Mouse (Mus musculus): ENCODE data around the gene Dgkg.

Gene Dgkg

GRCm38 (mm10) chr16:22656533-22657444 is at the start of gene Dgkg:
TSS of gene Dgkg (minus strand) at chr16:22657221.
- in situ Hi-C loops (cut with MboI, MseI): no loop called here

DNA sequence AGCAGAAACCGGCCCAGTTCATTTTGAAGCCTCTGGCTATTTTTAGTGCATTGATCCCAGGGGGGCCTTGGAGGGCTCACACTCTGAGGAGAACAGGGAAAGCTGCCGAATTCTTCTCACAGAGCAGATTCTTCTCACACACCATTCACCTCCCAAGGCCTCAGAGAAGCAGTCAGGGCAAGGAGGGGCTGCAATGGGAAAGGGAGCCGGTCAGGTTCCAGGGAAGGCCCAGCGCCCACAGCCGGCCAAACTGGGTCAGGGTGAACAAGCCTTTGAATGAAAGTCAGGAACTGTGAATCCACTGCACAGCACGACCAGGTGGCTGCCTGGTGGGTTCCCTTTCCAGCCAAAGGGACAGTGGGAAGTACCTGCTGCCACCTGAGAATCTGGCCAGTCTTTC is 47.9 kb upstream of the Dgkg start:
- in situ Hi-C loops (cut with MboI, MseI): loop anchor here in 1 of 2 experiments (5.0 kb wide), 2 partner anchors 33 to 77 kb away; no protein-coding TSS in a partner anchor

- in situ Hi-C loops (cut with MboI, MseI): loop anchor here in 1 of 2 experiments (5.0 kb wide), 1 partner anchor 78 kb away; no protein-coding TSS in a partner anchor
Measured at GRCm38 (mm10) chr16:22704136-22704535, 47.1 kb upstream of the Dgkg start.

- in situ Hi-C loops (cut with MboI, MseI): loop anchor here in 1 of 2 experiments (25.0 kb wide), 1 partner anchor 1588 kb away; no protein-coding TSS in a partner anchor
Measured at GRCm38 (mm10) chr16:22698846-22699760, 42.1 kb upstream of the Dgkg start.

- in situ Hi-C loops (cut with MboI, MseI): loop anchor here in 1 of 2 experiments (25.0 kb wide), 1 partner anchor 1589 kb away; no protein-coding TSS in a partner anchor
Measured at GRCm38 (mm10) chr16:22698101-22698500, 41.1 kb upstream of the Dgkg start.

- in situ Hi-C loops (cut with MboI, MseI): loop anchor here in 1 of 2 experiments (25.0 kb wide), 1 partner anchor 1598 kb away; no protein-coding TSS in a partner anchor
Measured at GRCm38 (mm10) chr16:22689622-22690021, 32.6 kb upstream of the Dgkg start.

- in situ Hi-C loops (cut with MboI, MseI): loop anchor here in 1 of 2 experiments (25.0 kb wide), 1 partner anchor 1600 kb away; no protein-coding TSS in a partner anchor
Measured at GRCm38 (mm10) chr16:22687711-22688230, 30.8 kb upstream of the Dgkg start.

DNA sequence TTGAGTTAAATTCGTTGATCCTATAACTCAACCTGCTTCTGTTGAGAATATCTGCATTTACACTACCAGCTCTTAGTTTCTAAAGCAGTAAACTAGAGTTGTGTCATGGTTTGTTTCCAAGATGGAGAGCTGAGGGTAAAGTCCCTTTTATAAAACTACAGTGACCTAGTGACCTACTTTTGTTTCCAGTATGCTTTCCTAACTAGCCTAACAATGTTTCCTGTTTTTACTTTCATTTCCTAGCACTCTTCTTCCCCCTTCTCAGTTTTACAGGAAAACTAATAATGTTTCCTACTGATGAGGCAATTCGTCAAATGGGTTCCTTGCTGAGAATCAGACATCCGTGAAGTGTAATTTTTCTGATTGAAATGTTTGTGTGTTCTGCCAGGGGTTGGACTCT is 26.6 kb upstream of the Dgkg start:
- in situ Hi-C loops (cut with MboI, MseI): loop anchor here in 1 of 2 experiments (5.0 to 25.0 kb wide), 2 partner anchors 81 to 1604 kb away; no protein-coding TSS in a partner anchor

DNA sequence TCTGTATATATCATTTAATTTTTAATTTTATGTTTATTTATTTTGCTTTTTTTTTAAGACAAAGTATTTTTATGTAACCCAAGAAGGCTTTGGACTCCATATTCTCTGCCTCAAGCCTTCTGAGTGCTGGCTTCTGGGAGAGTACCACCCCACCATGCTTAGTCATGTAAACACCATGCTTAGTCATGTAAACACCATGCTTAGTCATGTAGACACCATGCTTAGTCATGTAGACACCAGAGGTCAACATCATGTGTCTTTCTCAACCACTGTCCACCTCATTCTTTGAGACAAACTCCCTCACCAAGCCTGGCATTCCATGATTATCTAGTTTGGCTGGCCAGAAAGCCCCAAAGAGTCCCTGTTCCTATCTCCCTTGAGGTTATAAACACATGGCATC is 25.7 kb upstream of the Dgkg start:
- in situ Hi-C loops (cut with MboI, MseI): loop anchor here in 1 of 2 experiments (5.0 to 25.0 kb wide), 2 partner anchors 80 to 1605 kb away; no protein-coding TSS in a partner anchor

DNA sequence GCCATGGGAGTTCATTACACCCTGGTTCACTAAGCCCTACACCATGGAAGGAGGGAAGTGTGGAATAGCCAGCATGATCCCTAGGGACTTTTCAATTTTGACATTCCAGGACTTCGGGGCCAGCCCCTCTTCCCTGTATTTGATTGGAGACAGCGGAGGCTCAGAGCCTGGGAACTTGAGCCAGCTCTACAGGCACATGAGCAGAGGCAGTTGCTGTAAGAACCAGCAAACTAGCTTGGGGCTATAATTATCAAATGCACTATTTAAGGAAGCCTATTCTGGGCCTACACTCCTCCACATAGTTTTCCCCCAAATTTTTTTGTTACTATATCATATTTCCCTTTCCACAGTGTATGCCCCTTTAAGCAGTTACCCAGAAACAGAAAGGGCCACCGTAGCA is 22.6 kb upstream of the Dgkg start:
- in situ Hi-C loops (cut with MboI, MseI): loop anchor here in 1 of 2 experiments (5.0 to 25.0 kb wide), 2 partner anchors 77 to 1608 kb away; no protein-coding TSS in a partner anchor

- in situ Hi-C loops (cut with MboI, MseI): loop anchor here (5.0 to 25.0 kb wide), 2 partner anchors 33 to 1613 kb away; no protein-coding TSS in a partner anchor
Measured at GRCm38 (mm10) chr16:22674636-22675035, 17.6 kb upstream of the Dgkg start.

DNA sequence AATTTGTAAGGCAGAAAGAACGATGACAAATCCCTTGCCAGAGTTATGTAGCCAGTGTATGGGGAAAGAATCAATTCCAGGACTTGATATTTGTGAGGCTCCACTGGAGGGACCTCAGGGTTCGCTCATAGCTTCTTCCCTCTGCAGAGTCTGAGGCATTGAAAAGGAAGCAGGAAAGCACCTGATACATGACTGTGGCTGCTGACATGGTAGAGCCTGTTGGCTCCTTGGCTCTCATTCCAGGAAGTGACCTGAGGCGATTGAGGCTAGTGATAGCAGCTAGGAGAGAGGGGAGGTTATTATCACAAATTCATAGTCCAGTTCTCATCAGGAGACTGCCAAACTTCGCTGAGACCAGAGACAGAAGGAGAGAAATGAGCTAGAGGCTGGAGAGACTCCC is 17.1 kb upstream of the Dgkg start:
- in situ Hi-C loops (cut with MboI, MseI): loop anchor here in 1 of 2 experiments (5.0 kb wide), 1 partner anchor 33 kb away; no protein-coding TSS in a partner anchor

DNA sequence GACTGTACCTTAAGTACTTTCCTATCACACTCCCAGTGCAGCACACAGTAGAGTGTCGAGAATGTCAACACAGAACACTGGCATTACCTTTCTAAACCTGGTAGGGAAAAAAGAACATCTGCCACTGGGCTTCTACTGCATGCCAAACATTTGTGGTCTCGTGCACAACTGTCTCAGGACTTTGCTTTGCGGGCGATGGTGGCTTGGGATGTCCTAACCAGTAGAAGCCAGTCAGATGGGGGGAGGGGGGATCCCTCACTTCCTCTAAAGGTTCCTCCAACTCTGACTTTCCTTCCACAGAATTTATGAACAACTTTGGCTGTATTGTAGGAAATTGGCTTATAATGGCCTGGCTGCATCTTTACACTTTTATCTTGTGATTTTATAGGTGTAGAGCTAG is 7.0 kb upstream of the Dgkg start:
- in situ Hi-C loops (cut with MboI, MseI): no loop called here

GRCm38 (mm10) chr16:22663136-22663535 is 6.1 kb upstream of the Dgkg start:
- in situ Hi-C loops (cut with MboI, MseI): no loop called here

DNA sequence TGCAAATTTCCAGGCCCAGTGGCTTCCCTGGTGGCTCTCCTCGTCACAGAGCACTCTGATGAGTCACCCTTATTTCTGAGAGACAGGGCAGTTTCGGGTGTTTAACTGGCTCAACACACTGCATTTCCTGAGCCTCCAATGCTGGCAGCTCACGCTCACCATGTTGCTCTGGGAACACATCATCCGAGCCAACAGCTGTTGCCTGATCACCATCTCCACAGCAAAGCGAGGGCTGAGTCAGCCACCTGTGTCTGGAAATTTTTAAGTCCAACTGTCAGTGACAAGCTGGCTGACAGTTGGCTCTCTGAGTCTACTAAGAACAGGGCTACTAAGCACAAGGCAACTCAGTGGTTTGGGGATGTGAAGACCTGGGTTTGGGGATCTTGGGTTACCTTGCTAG is 4.1 kb upstream of the Dgkg start:
- in situ Hi-C loops (cut with MboI, MseI): no loop called here

DNA sequence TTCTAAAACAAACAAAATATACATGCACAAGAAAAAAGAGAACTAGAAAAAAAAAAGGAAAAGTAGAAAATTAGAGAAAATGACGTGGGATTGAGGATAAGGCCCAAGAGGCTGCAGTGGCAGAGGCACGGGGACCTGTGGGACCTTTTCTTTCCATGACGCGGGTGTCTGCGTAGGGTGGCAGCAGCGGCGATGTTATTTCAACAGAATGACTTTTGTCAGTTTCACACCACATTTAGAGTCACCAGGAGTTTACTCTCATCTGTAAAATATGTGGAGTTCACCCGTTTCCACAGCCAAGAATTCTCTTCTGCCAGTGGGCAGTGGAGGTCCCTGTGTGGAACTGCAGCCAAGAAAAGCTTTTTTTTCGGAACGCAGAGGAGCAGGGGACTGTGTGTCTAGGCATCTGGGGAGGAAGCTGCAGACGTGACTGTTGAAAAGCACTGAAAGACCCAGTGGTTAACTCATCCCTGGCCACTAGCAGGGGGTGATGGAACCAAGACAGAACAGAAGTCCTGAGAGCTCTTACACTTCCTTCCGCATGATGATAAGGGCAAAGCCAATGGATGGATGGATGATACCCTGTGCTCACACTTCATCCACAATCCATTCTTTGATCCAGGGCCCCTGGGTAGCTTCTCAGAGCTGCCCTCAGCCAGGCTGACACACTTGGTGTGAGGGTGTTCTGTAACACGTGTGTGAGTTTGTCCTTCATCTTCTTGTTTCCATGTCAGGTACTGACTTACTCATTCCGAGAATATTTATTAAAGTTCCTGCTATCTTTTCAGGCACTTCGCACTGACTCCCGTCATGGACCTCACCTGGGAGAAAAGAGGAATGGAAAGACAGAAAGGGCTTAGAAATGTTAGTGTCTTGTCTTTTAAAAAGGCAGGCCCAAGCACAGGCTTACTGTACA is 1.1 kb upstream of the Dgkg start:
- in situ Hi-C loops (cut with MboI, MseI): no loop called here

GRCm38 (mm10) chr16:22655812-22656211 is 1.2 kb downstream of the Dgkg start:
- in situ Hi-C loops (cut with MboI, MseI): no loop called here

DNA sequence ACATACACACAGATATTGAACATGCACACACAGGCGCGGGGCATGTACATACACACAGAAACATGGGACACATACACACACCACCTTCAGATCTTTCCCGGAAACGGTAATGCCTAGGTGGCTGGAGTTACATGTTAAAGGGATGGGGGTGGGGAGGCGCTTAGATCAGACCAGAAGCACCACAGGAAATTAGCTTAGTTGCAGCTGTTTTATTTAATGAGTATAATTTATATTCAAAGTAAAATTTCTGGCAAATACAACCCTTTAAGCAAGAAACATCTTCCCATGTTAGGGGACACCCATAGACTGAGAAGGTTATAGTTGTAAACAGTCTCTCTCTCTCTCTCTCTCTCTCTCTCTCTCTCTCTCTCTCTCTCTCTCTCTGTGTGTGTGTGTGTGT is 1.8 kb downstream of the Dgkg start:
- in situ Hi-C loops (cut with MboI, MseI): no loop called here

DNA sequence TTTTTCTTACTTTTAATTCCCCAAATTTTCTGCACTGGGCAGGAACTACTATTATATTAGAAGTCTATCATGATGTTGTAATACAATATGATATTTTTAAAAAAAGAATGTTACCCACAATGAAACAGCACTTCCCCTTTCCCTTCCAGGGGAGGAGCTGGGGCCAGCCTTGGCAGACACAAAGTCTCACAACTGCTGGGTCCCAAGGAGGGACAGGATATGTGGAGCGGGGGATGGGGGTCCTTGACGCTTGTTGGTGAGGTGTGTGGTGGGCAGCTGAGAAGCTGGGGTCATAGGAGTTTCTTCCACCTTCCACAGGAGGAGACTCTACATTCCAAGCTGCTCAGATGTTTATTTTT is 2.6 kb downstream of the Dgkg start:
- in situ Hi-C loops (cut with MboI, MseI): no loop called here
